Mouse (Mus musculus): ENCODE results near the gene Zfp78.
A peak's percentile ranks its signal among the peaks of the same experiment; 100 is the strongest.

Gene Zfp78

DNA sequence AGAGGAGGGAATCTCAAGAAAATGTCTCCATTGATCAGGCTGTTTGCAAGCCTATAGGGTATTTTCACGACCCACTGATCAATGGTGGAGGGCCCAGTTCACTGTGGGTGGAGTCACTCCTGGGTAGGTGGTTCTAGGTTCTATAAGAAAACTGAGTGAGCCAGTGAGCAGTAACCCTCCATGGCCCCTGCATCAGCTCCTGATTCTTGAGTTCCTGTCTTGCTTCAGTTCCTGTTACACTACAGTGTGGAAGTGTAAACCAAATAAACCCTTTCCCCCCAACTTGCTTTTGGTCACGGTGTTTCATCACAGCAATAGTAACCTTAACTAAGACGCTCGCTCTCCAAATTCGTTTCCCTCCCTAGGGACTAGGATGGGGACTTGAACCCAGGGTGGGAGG lies 25.9 kb downstream of the Zfp78 start:
- no peak for DNase-seq (ENCODE audit: low read depth)

GRCm38 (mm10) chr7:6389449-6389848 lies 26.4 kb downstream of the Zfp78 start:
- DNase-seq (ENCODE audit: low read depth): no peak

DNA sequence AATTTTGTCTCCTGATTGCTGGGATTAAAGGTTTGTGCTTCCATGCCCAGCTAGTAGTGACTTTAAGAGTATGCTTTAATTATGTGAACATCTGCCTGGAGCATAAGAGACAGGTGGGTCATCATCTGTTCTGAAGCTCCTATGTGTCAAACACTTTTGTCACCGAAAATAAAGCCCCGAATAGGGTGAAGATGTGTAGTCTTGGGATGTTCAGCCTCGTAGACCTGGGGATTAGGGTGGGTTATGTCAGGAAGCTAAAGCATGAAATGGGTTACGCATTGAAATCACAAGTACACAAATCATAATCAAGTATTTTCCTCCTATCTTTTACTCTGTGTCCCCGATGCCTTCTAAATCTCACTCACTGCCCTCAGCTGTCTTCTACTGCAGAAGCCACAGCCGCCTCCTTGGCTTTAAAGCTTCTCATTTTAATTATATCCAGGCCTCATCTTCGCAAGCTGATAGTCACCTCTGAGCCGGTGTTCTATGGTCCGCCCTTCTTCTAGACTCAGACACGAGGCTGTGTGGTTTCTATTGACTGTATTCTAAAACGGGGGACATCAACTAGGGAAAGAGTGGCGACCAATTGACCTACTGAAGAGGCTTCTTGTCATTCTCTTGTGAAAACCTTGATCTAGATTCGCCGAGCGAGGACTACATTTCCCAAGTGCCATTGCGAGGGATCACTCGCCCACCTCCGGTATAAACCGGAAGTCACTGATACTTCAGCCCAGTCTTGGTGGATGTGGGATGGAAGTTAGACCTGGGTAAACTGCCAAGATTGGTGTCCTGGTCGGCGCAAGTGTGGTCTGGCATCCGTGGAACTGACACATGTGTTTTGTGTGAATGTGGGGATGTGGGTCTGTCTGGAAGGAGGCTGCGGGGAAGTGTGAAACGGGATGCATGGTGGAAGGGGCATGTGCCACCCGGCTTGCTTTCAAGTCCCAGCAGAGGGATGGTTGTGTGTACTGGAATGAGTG lies 35.2 kb downstream of the Zfp78 start, which contains the start of gene Smim17:
TSS of gene Smim17 (plus strand) at position 720 of the 980 bp plus-strand sequence.
- peak; percentile 31 for DNase-seq (ENCODE audit: low read depth)

DNA sequence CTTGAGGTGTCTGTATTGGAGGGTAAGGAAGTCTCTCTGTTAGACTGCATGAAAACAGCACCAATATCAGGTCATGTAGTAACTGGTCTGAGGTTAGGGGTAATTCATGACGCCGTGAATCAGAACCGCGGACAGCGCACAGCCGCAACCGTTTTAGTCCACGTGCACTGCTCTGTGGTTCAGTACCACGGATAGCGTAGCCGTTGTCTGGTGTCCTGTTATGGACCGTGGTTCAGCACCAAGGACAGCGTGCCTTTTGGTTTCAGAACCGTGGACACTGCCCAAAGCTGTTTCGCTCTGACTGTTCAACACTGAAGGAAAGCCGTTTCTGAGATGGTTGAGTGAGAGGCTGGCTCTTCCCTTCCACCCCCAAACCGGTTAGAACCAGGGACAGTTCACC lies 47.0 kb downstream of the Zfp78 start, which contains the start of gene Gm20715:
TSS of gene Gm20715 (plus strand) at position 235 of the 400 bp plus-strand sequence.
- DNase-seq (ENCODE audit: low read depth): peak; percentile 97

DNA sequence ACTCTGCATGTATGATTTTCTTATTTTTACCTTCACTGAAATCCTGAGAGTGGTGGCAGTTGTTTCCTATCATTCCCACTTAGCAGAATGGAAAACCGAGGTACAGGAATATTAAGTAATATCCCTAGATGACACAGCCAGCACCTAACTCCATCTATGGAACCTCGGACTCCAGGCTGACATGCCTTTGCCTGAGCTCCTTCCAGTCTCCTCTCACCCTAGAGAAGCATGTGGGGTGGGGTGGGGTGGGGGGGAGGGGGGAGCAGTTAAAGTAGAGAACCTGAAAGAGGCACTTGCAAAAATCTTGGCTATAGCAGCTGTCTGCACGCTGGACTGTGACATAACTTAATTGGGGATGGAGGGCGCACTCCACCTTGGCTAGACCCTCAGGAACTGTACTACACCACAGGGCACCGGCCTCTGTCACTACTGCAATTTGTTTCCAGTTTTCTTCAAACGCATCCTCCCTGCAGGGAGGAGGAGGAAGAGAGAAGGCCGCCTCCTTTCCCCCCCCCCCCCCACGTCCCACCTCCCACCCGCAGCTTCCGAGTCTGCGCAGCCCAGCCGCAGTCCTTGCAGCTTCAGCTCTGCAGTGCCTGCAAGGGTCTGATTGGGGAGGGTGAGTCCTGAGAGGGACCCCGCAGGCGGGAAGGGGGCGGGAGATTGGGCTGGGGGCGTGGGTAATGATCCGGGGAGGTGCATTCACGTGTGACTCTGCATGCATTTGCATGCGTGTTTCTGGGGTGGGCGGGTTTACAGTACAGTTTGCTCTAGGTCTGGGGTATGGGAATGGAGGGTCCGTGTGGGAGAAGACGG lies 51.8 kb downstream of the Zfp78 start:
- no peak for DNase-seq (ENCODE audit: low read depth)

GRCm38 (mm10) chr7:6415442-6415787 lies 52.3 kb downstream of the Zfp78 start:
- DNase-seq (ENCODE audit: low read depth): no peak

DNA sequence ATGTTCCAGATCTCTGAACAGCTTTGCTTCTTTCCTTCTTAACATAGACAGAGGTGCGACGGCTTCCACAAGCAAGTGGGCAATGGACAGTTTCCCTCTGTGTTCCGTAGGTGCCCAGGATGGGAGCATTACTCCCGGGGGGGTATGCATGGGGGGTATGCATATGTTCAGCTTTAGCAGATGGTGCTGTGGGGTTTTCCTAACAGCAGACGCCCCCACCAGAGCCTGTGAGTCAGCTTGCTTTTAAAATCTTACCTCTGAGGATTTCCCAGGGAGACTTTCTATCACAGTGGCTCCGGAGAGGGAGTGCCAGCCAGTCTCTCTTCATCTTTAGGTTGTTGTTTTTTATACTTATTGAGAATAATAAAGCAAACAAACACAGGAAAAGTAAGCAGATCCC lies 56.8 kb downstream of the Zfp78 start:
- no peak for DNase-seq (ENCODE audit: low read depth)

GRCm38 (mm10) chr7:6429381-6429780 lies 66.3 kb downstream of the Zfp78 start:
- no peak for DNase-seq (ENCODE audit: low read depth)

DNA sequence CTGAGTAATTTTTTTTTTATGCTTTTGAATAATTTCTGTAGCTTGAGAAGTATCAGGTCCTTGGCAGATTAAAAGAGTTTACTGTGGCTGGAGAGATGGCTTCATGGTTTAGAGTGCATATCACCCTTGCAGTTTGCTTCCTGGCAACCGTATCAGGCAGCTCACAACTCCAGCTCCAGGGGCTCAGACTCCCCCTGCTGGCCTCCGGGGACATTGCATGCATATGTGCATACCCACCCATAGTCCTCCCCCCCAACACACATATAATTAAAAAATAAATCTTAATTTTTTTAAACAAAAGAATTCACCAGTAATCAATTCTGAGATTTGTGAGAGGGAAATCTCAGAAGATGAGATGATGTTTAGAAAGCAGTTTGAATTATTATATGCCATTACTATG lies 67.3 kb downstream of the Zfp78 start:
- peak; percentile 14 for DNase-seq (ENCODE audit: low read depth)

Data from c-Kit-positive CD71-positive TER-119-negative erythroid progenitor cells, embryonic 14.5 days (primary cell).